In genomic region chr2:3183656-3184055, GRCm38 (mm10) we compare ENCODE assay signal across 27 mouse cellular contexts.
A peak's percentile ranks its signal among the peaks of the same experiment; 100 is the strongest.
DNase-seq lines count a peak whose midpoint lies in the region; ATAC-seq lines count a peak whose summit lies in the region.
"Had no signal": no experiment of that assay in that cellular context is flagged by ENCODE, and none has a peak within 500 bp of the region (broad histone marks: within the 10 kb centered on the region; RNA-seq: fewer than 3 reads in every experiment).

No protein-coding gene starts in this region.

- H3K4me1 ChIP-seq in heart, embryonic 11.5 days (ENCODE audit: control insufficient read depth, insufficient read depth, low read length), result peaks cover 29% of the 10 kb centered on the region
- H3K4me1 ChIP-seq in midbrain, embryonic 11.5 days (ENCODE audit: control insufficient read depth, insufficient read depth, low read length), result no peaks in the 10 kb centered on the region; the same call in 1 of the 2 replicates
- peaks cover 7% of the 10 kb centered on the region for H3K4me1 ChIP-seq in midbrain, embryonic 10.5 days
- H3K4me1 ChIP-seq: limb, embryonic 10.5 days; liver, embryonic 15.5 days had no signal

- no peaks in the 10 kb centered on the region; the same call in 1 of the 2 replicates for H3K36me3 ChIP-seq in heart, embryonic 11.5 days (ENCODE audit: control insufficient read depth, insufficient read depth, low read length)
- no peaks in the 10 kb centered on the region for H3K36me3 ChIP-seq in midbrain, embryonic 11.5 days (ENCODE audit: control insufficient read depth, insufficient read depth, low read length)
- peaks cover 44% of the 10 kb centered on the region for H3K36me3 ChIP-seq in midbrain, embryonic 10.5 days
- H3K36me3 ChIP-seq: liver, embryonic 15.5 days; stomach, embryonic 15.5 days had no signal

- H3K9ac ChIP-seq in heart, embryonic 11.5 days (ENCODE audit: low read depth, low read length), result no peak overlapping the region
- no peak overlapping the region for H3K9ac ChIP-seq in midbrain, embryonic 11.5 days (ENCODE audit: low read length)
- H3K9ac ChIP-seq: heart, embryonic 15.5 days; liver, embryonic 15.5 days; stomach, embryonic 15.5 days had no signal

- no peak for ATAC-seq in heart, embryonic 11.5 days (replicated peaks; ENCODE audit: insufficient number of reproducible peaks, low FRiP score, low TSS enrichment)
- 0 out of 2 replicates have a peak, but pooled peaks have one; percentile 26 for ATAC-seq in midbrain, embryonic 11.5 days (ENCODE audit: low FRiP score)
- ATAC-seq: forebrain, embryonic 14.5 days; hindbrain, postnatal 0 days; intestine, embryonic 16.5 days; midbrain, embryonic 16.5 days had no signal

- no peaks in the 10 kb centered on the region for H3K27me3 ChIP-seq in heart, embryonic 11.5 days (ENCODE audit: control insufficient read depth, insufficient read depth, low read length)
- no peaks in the 10 kb centered on the region for H3K27me3 ChIP-seq in midbrain, embryonic 11.5 days (ENCODE audit: control insufficient read depth, insufficient read depth, low read length)
- H3K27me3 ChIP-seq in midbrain, embryonic 10.5 days (ENCODE audit: low read depth, poor library complexity, severe bottlenecking), result no peaks in the 10 kb centered on the region
- H3K27me3 ChIP-seq: heart, embryonic 15.5 days; liver, embryonic 15.5 days; stomach, embryonic 15.5 days had no signal

- no peak overlapping the region for H3K4me2 ChIP-seq in heart, embryonic 11.5 days
- H3K4me2 ChIP-seq in midbrain, embryonic 11.5 days, result no peak overlapping the region
- H3K4me2 ChIP-seq: heart, embryonic 15.5 days; liver, embryonic 15.5 days; stomach, embryonic 15.5 days had no signal

- H3K9me3 ChIP-seq in heart, embryonic 11.5 days (replicated peaks; ENCODE audit: control insufficient read depth, low read length), result no peaks in the 10 kb centered on the region
- no peaks in the 10 kb centered on the region for H3K9me3 ChIP-seq in midbrain, embryonic 11.5 days (ENCODE audit: control insufficient read depth, low read length)
- H3K9me3 ChIP-seq in midbrain, embryonic 10.5 days (replicated peaks), result no peaks in the 10 kb centered on the region
- H3K9me3 ChIP-seq: heart, embryonic 15.5 days; limb, embryonic 10.5 days; liver, embryonic 15.5 days; stomach, embryonic 15.5 days had no signal

- intact Hi-C loops in heart, postnatal 14 days (cut with DNase I), result no loop called here

- no peak overlapping the region for H3K27ac ChIP-seq in heart, embryonic 11.5 days (ENCODE audit: low read depth, low read length)
- no peak overlapping the region for H3K27ac ChIP-seq in midbrain, embryonic 11.5 days (ENCODE audit: low read depth, low read length)
- H3K27ac ChIP-seq in midbrain, embryonic 10.5 days (replicated peaks), result no peak overlapping the region
- H3K27ac ChIP-seq: heart, embryonic 15.5 days; hindbrain, postnatal 0 days; left cerebral cortex, adult 2 months; limb, embryonic 10.5 days; liver, embryonic 15.5 days; stomach, embryonic 15.5 days had no signal

- peak; percentile 27 for DNase-seq in adrenal gland, postnatal 10 days
- no peak for DNase-seq in adrenal gland, postnatal 25 days
- peak; percentile 27 to 41 for DNase-seq in heart, postnatal 14 days
- no peak for DNase-seq in midbrain, embryonic 11.5 days (ENCODE audit: low spot score, missing footprints)
- DNase-seq in midbrain, embryonic 10.5 days (ENCODE audit: low spot score), result no peak
- DNase-seq in brain, adult 2 months (ENCODE audit: low read depth, low spot score), result peak; percentile 66
- DNase-seq in embryo, embryonic 10.5 days (ENCODE audit: low spot score), result no peak
- DNase-seq: adrenal gland, postnatal 36 days; cerebellum, adult 11-12 months; gastrocnemius, postnatal 25 days; kidney, adult 9 months; kidney, postnatal 25 days; layer of hippocampus, adult 9-11 months; liver; lung, postnatal 4 days; thymus, adult 2 months; thymus, postnatal 4 days had no signal

- 88% methylated on average over 5 of the region's 5 CpGs for WGBS in heart, embryonic 11.5 days (ENCODE audit: insufficient replicate concordance)
- 92% methylated on average over 5 of the region's 5 CpGs for WGBS in midbrain, embryonic 11.5 days
- 91% methylated on average over 5 of the region's 5 CpGs for WGBS in midbrain, embryonic 10.5 days

- no peak overlapping the region for H3K4me3 ChIP-seq in heart, embryonic 11.5 days (ENCODE audit: low read depth, low read length)
- no peak overlapping the region for H3K4me3 ChIP-seq in midbrain, embryonic 11.5 days (ENCODE audit: low read depth, low read length)
- no peak overlapping the region for H3K4me3 ChIP-seq in midbrain, embryonic 10.5 days
- H3K4me3 ChIP-seq: heart, embryonic 15.5 days; left cerebral cortex, adult 2 months; limb, embryonic 10.5 days; liver, embryonic 15.5 days; stomach, embryonic 15.5 days had no signal

Comparison
In these comparisons a context has a peak if more than half of its experiments do, and no peak if none do; other contexts are left out.
1. DNase-seq: peak in adrenal gland, postnatal 10 days (single experiment), heart, postnatal 14 days (2 of 2) and brain, adult 2 months (single experiment); none in adrenal gland, postnatal 25 days (single experiment), midbrain, embryonic 11.5 days (single experiment), midbrain, embryonic 10.5 days (single experiment) and embryo, embryonic 10.5 days (single experiment).